Mouse (Mus musculus) heart, adult 11 months (tissue): Measurements from ENCODE around the gene Tor1aip2.
A peak's percentile ranks its signal among the peaks of the same experiment; 100 is the strongest.

Experiments used
- DNase-seq: peaks from one replicate; pipeline ENCODE4 v3.0.0; 2022

The Tor1aip2 gene

GRCm38 (mm10) chr1:156035269-156035929 lies at the start of gene Tor1aip2:
Gene Tor1aip2 (plus strand): TSS chr1:156035403.
- DNase-seq = peak; percentile 99

- DNase-seq = peak; percentile 39
These were observed 47.6 kb upstream of the Tor1aip2 start for GRCm38 (mm10) chr1:155987625-155988024.

DNA sequence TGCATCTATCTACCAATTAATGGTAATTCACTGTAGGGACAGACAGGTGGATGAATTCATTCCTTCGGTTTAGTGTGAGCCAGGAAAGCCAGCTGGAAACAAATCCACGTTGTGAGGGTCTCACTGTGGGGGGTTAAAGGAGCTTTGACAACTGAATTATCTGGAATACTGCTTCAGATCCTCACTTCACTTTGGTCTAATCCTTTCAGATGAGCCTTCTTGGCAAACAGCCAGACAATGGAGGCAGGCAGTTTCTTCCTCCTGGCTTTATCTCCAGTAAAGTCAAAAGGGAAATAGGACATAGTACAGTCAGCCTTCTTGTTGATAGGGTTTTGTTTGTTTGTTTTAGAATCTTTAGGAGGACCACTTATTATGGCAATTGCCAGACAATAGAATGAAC lies 45.8 kb upstream of the Tor1aip2 start:
- peak; percentile 72 for DNase-seq

DNA sequence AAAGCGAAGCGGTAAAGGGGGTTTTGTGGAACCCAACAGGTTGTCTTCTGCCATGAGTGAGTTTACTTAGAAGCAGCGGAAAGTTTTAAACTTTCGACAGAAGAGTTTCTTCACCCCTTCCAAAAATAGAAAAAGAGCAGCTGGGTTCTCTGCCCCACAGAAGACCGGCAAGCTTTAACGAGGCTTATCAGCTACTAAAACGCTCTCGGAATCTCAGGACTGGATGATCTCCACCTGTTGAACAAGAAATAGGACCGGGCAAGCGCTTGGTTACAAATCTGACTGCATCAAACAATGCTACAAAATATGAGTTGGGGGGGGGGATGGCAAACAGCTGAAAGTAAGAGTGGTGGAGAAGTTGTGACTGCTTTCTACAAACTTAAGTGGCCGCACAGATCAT lies 44.8 kb upstream of the Tor1aip2 start:
- peak; percentile 63 for DNase-seq

- peak; percentile 11 for DNase-seq
These were observed 40.7 kb upstream of the Tor1aip2 start for GRCm38 (mm10) chr1:155994524-155994923.

GRCm38 (mm10) chr1:155995612-155996011 lies 39.6 kb upstream of the Tor1aip2 start:
- no peak for DNase-seq

DNA sequence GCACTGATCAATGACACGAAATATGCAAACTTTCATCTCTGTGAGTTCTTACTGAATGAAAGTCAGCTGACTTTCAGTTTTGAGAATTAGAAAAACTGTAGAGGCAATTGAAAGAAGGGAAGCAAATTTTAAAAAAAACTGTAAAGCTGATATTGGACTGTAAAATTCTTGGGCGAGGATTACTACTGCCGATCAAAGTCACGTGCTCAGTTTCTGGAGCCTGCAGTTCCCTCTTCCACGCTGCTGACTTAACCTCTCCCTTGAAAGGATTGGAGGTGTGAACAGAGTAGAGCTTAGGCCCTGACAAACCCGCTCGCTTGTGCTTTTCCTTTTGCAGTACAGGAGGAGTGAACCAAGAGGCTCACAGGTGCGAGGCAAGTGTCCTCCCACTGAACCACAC lies 32.8 kb upstream of the Tor1aip2 start:
- DNase-seq = no peak

- DNase-seq = peak; percentile 92
These were observed 31.8 kb upstream of the Tor1aip2 start for GRCm38 (mm10) chr1:156003201-156003935.

GRCm38 (mm10) chr1:156005906-156006305 lies 29.3 kb upstream of the Tor1aip2 start:
- DNase-seq = peak; percentile 82

- peak; percentile 13 for DNase-seq
These were observed 26.2 kb upstream of the Tor1aip2 start for GRCm38 (mm10) chr1:156009003-156009402.

DNA sequence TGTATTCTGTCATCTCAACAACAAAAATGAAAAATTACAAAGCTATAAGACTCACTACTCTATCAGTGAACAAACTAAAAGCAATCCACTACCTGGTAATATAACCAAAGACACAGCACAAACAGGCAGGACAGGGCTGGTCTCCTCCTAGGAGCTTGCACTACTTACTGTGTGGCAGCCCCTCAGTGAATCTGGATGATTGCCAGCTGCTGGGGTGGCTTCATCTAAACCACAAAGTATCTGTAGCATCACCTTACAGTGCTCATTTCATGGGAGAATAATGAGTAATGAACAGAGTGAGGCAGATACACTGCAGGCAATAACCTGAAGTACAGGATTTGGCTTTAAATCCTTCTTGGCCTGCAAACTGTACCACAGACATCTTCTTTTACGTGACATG lies 15.4 kb upstream of the Tor1aip2 start:
- peak; percentile 61 for DNase-seq

- peak; percentile 72 for DNase-seq
These were observed 14.8 kb upstream of the Tor1aip2 start for GRCm38 (mm10) chr1:156020402-156020801.

DNA sequence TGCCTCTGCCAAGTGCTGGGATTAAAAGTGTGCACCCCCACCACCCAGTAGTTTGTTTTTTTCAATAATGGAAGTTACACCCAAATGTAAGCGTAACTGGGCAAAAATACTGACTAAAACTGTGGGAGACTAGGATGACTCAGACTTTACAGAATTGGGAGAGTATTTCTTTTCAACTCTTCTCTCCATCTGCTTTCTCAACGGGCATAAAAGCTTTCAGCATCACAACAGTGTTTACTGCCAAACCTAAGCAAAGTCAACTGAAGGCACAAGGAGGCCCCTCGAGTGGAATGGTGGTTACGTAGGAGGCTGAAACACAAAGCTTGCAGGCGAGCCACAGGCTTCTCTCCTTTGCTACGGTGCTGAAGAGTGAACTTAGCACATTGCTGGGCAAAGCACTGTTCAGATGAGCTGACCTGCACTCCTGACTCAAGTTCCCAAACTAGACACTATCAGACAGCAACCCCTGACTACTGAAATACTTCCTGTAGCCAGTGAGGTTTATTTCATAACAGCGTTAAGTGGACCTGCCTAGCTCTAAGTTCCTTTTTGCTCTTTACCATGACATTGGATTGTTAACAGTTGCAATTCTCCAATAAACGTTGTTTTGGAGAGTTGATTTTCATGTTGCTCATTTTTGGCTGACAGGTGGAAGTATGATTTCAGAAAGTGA lies 10.2 kb upstream of the Tor1aip2 start:
- peak; percentile 22 for DNase-seq

DNA sequence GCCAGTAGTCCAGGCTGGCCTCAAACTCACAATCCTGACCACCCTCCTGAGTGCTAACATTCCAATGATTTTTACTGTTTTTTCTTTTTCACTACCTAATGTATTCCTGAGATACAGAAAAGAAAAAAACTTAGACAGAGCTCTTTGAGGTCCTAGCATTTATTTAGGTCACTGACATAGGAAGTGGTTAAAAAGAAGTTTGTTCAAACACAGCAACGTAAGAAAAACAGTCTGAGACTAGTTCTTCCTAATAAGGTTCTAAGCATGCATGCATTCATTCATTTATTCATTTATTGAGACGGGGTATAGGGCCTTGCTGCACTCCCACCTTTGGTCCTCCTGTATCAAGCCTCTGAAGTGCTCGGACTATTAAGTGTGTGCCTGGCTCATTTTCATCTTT lies 7.4 kb upstream of the Tor1aip2 start:
- DNase-seq = no peak

DNA sequence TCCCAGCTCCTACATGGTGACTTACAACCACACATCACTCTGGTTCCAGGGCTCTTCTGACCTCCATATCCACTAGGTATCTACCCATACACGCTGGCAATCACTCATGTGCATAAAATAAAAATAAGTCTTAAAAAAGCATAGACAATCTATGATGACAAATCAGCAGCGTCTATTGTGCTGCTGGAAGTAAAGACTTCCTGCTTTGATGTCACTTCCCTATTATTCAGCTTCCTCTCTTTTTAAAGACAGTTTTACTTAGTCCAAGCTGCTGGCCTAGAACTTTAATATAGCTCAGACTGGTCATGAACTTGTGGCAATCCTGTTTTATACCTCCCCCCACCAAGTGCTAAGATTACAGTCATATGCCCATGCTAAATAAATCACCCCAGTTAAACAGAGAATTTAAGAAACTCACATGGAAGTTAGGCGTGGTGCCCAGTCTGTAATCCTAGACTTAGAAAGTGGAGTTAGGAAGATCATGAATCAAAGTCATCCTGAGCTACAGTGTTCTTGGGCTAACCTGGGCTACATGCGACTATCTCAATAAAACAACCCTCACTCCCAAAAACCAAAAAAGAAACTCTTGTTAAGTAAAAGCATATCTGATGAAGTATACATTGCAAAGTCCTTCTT lies 6.7 kb upstream of the Tor1aip2 start:
- no peak for DNase-seq

DNA sequence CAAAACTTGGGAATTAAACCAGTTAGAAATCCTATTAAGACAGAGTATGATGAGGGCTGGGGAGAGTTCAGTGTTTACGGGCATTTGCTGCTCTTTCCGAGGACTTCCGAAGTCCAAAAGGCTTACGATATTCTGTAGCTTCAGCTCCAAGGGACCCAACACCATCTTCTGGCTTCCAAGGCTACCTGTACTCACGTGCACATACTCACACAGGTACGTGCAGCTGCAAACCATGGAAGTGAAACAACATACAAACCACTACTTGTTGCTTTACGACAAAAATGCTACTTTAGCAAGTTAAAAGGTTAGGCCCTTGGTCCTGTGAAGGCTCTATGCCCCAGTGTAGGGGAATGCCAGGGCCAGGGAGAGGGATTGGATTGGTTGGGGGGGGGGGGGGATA lies 1.3 kb upstream of the Tor1aip2 start:
- DNase-seq = peak; percentile 77

DNA sequence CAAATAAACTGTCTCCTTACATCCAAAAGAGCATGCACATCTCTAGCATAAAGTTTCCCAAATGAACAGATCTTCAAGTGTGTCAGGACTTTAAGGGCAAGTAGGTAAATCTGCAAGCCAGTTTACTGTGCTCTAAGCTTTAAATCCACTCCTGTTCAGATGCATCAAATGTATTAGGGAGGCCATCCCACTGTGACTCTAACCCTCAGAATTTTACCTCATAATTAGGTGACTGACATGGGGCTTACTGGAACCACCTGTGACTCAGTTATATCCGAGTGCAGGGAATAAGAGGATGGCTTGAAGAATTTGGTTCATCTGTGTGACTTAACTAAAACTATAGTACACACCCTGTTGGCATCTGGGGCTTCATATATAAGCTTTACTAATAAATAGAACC lies 542 bp upstream of the Tor1aip2 start:
- peak; percentile 83 for DNase-seq

DNA sequence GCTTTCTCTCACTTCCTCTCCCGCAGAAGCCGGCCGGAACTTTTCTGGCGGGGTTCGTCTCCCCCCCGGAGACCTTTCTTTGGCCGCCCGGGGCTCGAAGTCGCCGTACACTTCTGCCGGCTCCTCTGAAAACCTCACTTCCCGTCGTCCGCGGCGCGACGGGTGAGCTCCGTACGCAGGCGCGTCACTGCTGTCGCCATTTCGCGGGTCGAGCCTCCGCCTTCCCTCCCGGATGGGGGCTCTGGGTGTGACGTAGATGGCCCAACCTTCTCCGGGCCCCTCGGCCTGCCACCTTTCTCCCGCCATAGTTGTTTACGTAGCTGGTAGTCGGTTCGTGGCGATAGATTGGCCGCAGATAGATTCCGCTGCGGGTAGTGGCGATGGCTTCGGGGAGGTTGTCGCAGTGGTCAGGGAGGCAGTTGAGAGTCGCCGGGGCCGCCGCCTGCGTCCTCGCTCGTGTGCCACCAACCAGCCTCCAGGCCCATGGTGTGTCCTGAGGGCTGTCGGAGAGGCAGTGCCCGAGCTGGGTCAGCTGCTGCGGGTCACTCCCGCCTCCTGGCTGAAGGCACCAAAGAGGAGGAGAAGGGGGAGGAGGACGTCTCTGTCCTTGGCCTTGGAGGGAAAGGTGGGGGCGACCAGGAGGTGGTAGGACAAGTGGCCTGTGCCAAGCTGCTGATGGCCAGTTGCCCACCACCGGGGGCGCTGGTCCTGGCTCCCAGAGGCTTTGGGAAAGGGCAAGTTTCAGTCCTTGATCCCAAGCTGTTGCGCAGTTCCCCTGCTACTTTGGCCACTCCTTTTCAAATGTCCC lies 931 bp downstream of the Tor1aip2 start, which contains the start of gene Tor1aip1:
TSS of gene Tor1aip1 (minus strand) at position 551 of the 808 bp plus-strand sequence.
- DNase-seq = peak; percentile 100

DNA sequence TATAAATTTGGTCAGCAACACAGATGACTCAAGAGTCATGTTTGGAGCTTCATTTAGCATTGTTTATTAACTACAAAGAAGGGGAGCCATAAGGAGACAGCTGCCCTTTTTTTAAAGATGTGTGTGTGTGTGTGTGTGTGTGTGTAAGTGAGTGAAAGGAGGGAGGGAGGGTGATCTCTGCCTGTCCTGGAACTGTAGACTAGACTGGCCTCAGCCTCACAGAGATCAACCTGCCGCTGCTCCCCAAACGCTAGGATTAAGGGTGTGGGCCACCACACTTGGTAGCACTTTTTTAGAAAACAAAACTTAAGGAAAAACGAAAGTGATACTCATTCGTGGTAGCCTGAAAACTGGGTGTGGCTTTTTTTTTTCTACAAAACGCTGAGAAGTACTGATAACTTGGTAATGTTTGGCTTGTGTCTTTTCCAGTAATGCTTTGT lies 2.0 kb downstream of the Tor1aip2 start:
- DNase-seq = peak; percentile 97

GRCm38 (mm10) chr1:156039989-156040388 lies 4.8 kb downstream of the Tor1aip2 start:
- DNase-seq = peak; percentile 89

DNA sequence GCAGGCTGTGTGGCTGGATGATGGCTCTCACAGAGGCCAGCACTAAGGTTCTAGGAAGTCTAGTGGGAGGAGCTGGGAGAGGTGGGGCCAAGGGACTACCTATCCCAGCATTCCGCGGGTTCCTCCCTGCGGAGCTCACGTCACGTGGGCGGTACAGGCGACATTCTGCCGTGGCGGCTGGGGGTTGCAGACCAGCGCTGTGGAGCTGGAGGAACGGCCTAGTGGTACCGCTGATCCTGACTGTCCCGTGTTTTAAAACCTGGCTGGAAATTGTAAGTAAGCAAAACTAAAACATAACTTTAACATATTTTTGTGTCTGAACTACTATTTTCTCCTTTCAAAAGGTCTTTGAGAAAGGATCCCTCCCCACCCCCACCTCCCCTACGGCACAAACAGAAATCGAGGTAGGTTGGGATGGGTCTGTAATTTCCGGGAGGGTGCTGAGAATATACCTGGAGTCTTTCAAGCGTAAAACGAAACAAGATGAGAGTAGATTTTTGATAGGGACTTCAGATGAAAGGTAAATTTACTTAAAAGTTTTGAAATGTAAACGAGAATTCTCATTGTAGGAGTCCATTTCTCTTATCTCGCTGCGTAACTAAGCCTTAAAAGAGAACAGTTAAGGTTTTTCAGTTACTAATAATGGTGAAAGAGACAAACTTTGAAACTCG lies 5.7 kb downstream of the Tor1aip2 start:
- DNase-seq = peak; percentile 99
